Comparison of ENCODE assay signal across 8 mouse cellular contexts in the genomic region with DNA sequence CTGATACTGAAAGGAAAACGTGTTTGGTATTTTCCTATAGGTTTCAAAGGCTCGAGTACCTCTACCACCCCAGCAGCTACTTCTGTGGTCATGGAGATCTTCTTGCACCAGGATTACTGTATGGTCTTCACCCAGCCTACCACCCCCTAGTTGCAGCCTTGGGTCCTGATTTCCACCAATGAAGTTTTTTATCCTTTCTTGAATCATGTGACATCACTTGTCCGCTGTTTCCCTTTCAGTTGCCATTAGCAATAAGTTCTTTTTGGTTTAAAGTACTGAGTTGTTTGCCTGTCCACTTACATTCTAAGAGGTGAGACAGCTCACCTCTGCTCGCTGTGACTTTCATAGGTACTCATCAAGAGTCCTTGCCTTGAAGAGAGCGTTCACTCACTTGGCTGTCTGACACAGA. TPM values are rescaled to one million over a fixed set of nuclear protein-coding genes. Genes with fewer than 3 reads are reported as not detected.
DNase-seq lines count a peak whose midpoint lies in the region; ATAC-seq and TF ChIP-seq lines count a peak whose summit lies in the region.

No protein-coding gene starts in this region.

- 0 out of 2 replicates have a peak, but pooled peaks cover 5% of the 10 kb centered on the region for H3K9me3 ChIP-seq in forebrain, embryonic 10.5 days
- no peaks in the 10 kb centered on the region for H3K9me3 ChIP-seq in kidney, embryonic 14.5 days (ENCODE audit: control insufficient read depth, low read length)
- no peaks in the 10 kb centered on the region for H3K9me3 ChIP-seq in lung, embryonic 14.5 days (ENCODE audit: low read depth, low read length)

- H3K9ac ChIP-seq in kidney, embryonic 14.5 days (ENCODE audit: low read depth, low read length): peak overlapping the region; percentile 84
- peak overlapping the region; percentile 86 for H3K9ac ChIP-seq in lung, embryonic 14.5 days

- H3K4me1 ChIP-seq in forebrain, embryonic 10.5 days: peaks cover 7% of the 10 kb centered on the region
- no peaks in the 10 kb centered on the region for H3K4me1 ChIP-seq in kidney, embryonic 14.5 days (ENCODE audit: control insufficient read depth, insufficient read depth, low read length)
- H3K4me1 ChIP-seq in lung, embryonic 14.5 days (ENCODE audit: insufficient read depth): no peaks in the 10 kb centered on the region
- no peaks in the 10 kb centered on the region; the same call in 1 of the 2 replicates for H3K4me1 ChIP-seq in small intestine, adult 2 months (ENCODE audit: control insufficient read depth, insufficient read depth, insufficient read length, low read length)

- DNase-seq in layer of hippocampus, adult 11-12 months (ENCODE audit: low spot score): peak; percentile 59
- DNase-seq in layer of hippocampus, postnatal 25 days (ENCODE audit: extremely low spot score in 1 of 2, low spot score in 1 of 2): no peak
- peak; percentile 73 for DNase-seq in NIH3T3 (ENCODE audit: low read depth)
- no peak for DNase-seq in forebrain, embryonic 10.5 days (ENCODE audit: extremely low spot score, low spot score)
- peak; percentile 54 for DNase-seq in lung, embryonic 14.5 days
- DNase-seq in yolk sac, embryonic 10.5 days (ENCODE audit: low spot score): no peak

- H3K27ac ChIP-seq in forebrain, embryonic 10.5 days: peak overlapping the region; percentile 93
- H3K27ac ChIP-seq in kidney, embryonic 14.5 days (ENCODE audit: low read depth, low read length): no peak overlapping the region
- H3K27ac ChIP-seq in lung, embryonic 14.5 days (ENCODE audit: low read depth): peak overlapping the region; percentile 89; the same call in 1 of the 2 replicates
- peak overlapping the region; percentile 58 for H3K27ac ChIP-seq in small intestine, adult 2 months (ENCODE audit: insufficient read depth, low read depth, low read length)

- no peaks in the 10 kb centered on the region for H3K27me3 ChIP-seq in forebrain, embryonic 10.5 days (ENCODE audit: poor library complexity, severe bottlenecking)
- no peaks in the 10 kb centered on the region for H3K27me3 ChIP-seq in kidney, embryonic 14.5 days (ENCODE audit: control insufficient read depth, insufficient read depth, low read length)
- H3K27me3 ChIP-seq in lung, embryonic 14.5 days (ENCODE audit: insufficient read depth, low read length): no peaks in the 10 kb centered on the region
- no peaks in the 10 kb centered on the region for H3K27me3 ChIP-seq in small intestine, adult 2 months (ENCODE audit: control insufficient read depth, insufficient read depth, low read length)

- no peak for TF ChIP-seq POLR2A in small intestine, adult 2 months (IDR thresholded peaks at IDR 0.05; ENCODE audit: low read depth, low read length)

- no peak; the same call in 1 of the 2 replicates for TF ChIP-seq CTCF in lung, embryonic 14.5 days (IDR thresholded peaks at IDR 0.05; ENCODE audit: low read depth)
- no peak for TF ChIP-seq CTCF in small intestine, adult 2 months (IDR thresholded peaks at IDR 0.05; ENCODE audit: extremely low read depth, insufficient read length, insufficient replicate concordance, low read depth, low read length)

- H3K36me3 ChIP-seq in forebrain, embryonic 10.5 days (replicated peaks): peaks cover 15% of the 10 kb centered on the region
- H3K36me3 ChIP-seq in kidney, embryonic 14.5 days (ENCODE audit: control insufficient read depth, insufficient read depth, low read length): no peaks in the 10 kb centered on the region
- H3K36me3 ChIP-seq in lung, embryonic 14.5 days (ENCODE audit: insufficient read depth): no peaks in the 10 kb centered on the region
- no peaks in the 10 kb centered on the region; the same call in 1 of the 2 replicates for H3K36me3 ChIP-seq in small intestine, adult 2 months (ENCODE audit: control insufficient read depth, insufficient read depth, low read length)

- WGBS in forebrain, embryonic 10.5 days: 55% methylated on average over 5 of the region's 5 CpGs
- WGBS in kidney, embryonic 14.5 days: 44% methylated on average over 5 of the region's 5 CpGs
- 15% methylated on average over 5 of the region's 5 CpGs for WGBS in lung, embryonic 14.5 days
- WGBS in small intestine, adult 2 months: 3% methylated on average over 5 of the region's 5 CpGs

- peak; percentile 69 for ATAC-seq in kidney, embryonic 14.5 days (ENCODE audit: low FRiP score, low TSS enrichment)
- peak; percentile 83 for ATAC-seq in lung, embryonic 14.5 days (ENCODE audit: insufficient read depth)

- peak overlapping the region; percentile 81 for H3K4me3 ChIP-seq in forebrain, embryonic 10.5 days
- peak overlapping the region; percentile 82 for H3K4me3 ChIP-seq in kidney, embryonic 14.5 days (ENCODE audit: low read length)
- H3K4me3 ChIP-seq in lung, embryonic 14.5 days (ENCODE audit: low read depth, low read length): peak overlapping the region; percentile 73
- peak overlapping the region; percentile 94 for H3K4me3 ChIP-seq in small intestine, adult 2 months (ENCODE audit: low read depth, low read length)

- H3K4me2 ChIP-seq in kidney, embryonic 14.5 days (replicated peaks; ENCODE audit: low read depth, low read length): peak overlapping the region; percentile 69
- peak overlapping the region; percentile 72 for H3K4me2 ChIP-seq in lung, embryonic 14.5 days

RNA-seq across cellular contexts. Expression of gene Tigd2, which starts 0.6 kb away (rescaled TPM):
- 10 to 100 TPM; 16.1 to 16.3 TPM for total RNA-seq in layer of hippocampus, postnatal 25 days (2021)
- polyA plus RNA-seq in forebrain, embryonic 10.5 days (2016; fragmentation: Nextera tagmentation; extraction: Ambion mirVana): 9.3 and 10.1 TPM in 2 replicates
- 11.9 and 13.0 TPM in 2 replicates for polyA plus RNA-seq in kidney, embryonic 14.5 days (2014; fragmentation: Nextera tagmentation; extraction: Ambion mirVana)
- polyA plus RNA-seq in lung, embryonic 14.5 days (2014; fragmentation: Nextera tagmentation; extraction: Ambion mirVana): 9.4 and 10.8 TPM in 2 replicates
- polyA plus RNA-seq in small intestine, adult 2 months (2012; rRNA removed): 2.1 and 2.2 TPM in 2 replicates

Comparison
In these comparisons a context has a peak if more than half of its experiments do, and no peak if none do; other contexts are left out.
1. DNase-seq: peak in layer of hippocampus, adult 11-12 months (single experiment), NIH3T3 (single experiment) and lung, embryonic 14.5 days (single experiment); none in layer of hippocampus, postnatal 25 days (0 of 2), forebrain, embryonic 10.5 days (single experiment) and yolk sac, embryonic 10.5 days (single experiment).
2. Peak in every context shown above with its lines, with median percentiles within 50 percentile points of each other: H3K4me3 ChIP-seq.